Mouse (Mus musculus) spleen, adult 2 months (tissue): ENCODE measurements around the gene Rrp1b.

Experiments used
- CTCF ChIP-seq: fragments of 200-500 bp; IDR thresholded peaks from 2 replicates; pipeline ENCODE4 v1.5.1; 2011; ENCODE audit warnings: mild to moderate bottlenecking, inconsistent platforms; ENCODE audit not compliant: insufficient read depth, insufficient read length, insufficient replicate concordance; ENCODE audit errors: extremely low read depth
- POLR2A ChIP-seq: fragments of 200-500 bp; IDR thresholded peaks from 2 replicates; pipeline ENCODE4 v1.6.1; 2011; ENCODE audit warnings: low read depth, low read length, inconsistent platforms

DNA sequence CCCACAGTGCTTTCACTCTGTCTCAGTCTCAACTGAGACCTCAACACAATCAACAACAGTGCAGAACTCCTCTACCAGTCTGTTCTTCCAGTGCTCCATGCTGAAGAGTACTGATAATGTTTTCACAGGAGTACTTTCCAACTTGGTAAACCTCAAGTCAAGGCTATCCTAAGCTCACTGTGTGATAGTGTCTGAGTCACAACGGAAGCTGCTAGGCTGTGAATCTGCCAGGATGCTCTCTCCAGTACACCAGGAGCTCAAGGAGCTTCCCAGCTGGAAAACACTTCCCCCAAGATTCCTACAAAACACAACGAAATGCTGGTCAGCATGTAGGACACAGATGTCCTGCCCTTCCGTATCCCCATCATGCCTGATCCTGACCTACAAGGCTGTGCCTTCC lies 7.6 kb upstream of the Rrp1b start:
- TF ChIP-seq CTCF (no peak), POLR2A (no peak)
